Mouse (Mus musculus): ENCODE data around the gene Tmem231.

DNA sequence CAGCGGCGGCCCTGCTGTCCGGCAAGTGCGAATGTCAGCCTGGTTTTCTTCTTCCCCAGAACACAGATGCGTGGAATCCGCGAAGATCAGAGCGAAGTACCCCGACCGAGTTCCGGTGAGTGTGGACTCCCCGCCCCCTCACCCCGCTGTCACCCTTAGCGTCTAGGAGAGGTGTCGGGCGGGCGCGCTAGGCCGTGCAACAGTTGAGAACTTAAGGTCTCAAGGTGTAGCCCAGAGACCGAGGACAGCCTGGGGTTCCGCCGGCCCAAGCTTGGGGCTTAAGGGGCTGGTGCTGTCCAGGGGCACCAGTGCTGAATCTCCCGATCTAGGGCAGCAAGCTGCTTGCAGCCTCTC lies 7.4 kb upstream of the Tmem231 start:
- TF ChIP-seq CTCF (conservative IDR thresholded peaks at IDR 0.05; ENCODE audit: low read length) (no peak), NANOG (IDR thresholded peaks at IDR 0.05; ENCODE audit: borderline replicate concordance, low read length) (no peak)

Data from E14TG2a.4 (cell line).